Mouse (Mus musculus): ENCODE measurements at regions not wholly inside any gene's neighbourhood (a gene's known extent, or its start where the extent isn't known, plus 50 kb on each side); places are given as distances from the start of the nearest gene placed in this dataset.

DNA sequence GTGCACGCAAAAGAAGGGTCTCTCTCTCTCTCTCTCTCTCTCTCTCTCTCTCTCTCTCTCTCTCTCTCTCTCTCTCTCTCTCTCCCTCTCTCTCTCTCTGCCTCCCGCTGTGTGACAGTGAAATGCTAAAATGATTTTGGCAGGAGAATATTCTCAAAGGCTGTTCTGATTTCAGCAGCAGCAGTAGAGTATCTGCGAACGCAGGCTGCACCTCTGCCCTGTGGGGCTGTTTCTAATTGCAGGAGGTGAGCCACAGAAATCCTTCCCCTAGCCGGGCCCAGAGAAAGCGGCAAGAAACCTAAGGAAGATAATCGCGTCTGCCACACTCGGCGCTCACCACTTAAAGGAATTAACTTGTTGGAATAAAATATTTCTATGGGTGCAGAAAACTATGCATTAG is 210.6 kb upstream of the H2al1a start:
- Histone ChIP-seq H3K4me1 (ENCODE audit: insufficient read depth, low read depth, low read length) (no peaks in the 10 kb centered on the region), H3K9me3 (ENCODE audit: low read length) (no peaks in the 10 kb centered on the region), H3K4me2 (replicated peaks; ENCODE audit: low read depth, low read length) (no peak overlapping the region), H3K27me3 (replicated peaks; ENCODE audit: insufficient read depth, low read length) (no peaks in the 10 kb centered on the region), H3K36me3 (ENCODE audit: insufficient read depth, low read length) (no peaks in the 10 kb centered on the region), H3K27ac (ENCODE audit: low read length) (no peak overlapping the region), H3K9ac (replicated peaks; ENCODE audit: low read depth) (no peak overlapping the region), H3K4me3 (ENCODE audit: low read depth, low read length) (no peak overlapping the region)
- no peak for TF ChIP-seq EP300 (IDR thresholded peaks at IDR 0.05)
- no peak for TF ChIP-seq CTCF (IDR thresholded peaks at IDR 0.05)
- WGBS = 45% methylated on average over 10 of the region's 10 CpGs
- ATAC-seq = no peak
- DNase-seq (ENCODE audit: low spot score) = no peak

DNA sequence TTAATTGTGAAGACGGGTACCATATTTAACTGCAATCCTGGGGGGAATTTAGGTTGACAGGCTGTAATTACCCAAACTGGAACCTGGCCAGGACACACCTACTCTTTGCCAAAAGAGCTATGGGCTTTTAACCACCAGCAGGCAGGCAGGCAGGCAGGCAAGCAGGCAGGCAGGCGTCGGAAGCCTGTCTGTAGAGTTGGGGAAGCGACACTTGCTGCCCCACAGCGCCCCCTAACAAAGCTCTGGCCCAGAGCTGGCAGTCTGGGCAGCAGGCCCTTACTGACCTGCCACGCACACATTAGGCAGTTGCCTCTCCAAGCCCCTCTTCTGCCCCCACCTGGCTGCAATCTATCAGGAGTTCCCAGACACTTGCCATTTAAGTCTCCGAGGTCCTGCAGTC is 208.6 kb upstream of the H2al1a start:
- ATAC-seq (peak; percentile 66), DNase-seq (ENCODE audit: low spot score) (peak; percentile 57)
- H3K27ac ChIP-seq (ENCODE audit: low read length) = no peak overlapping the region
- H3K27me3 ChIP-seq (replicated peaks; ENCODE audit: insufficient read depth, low read length) = no peaks in the 10 kb centered on the region
- no peaks in the 10 kb centered on the region for H3K4me1 ChIP-seq (ENCODE audit: insufficient read depth, low read depth, low read length)
- H3K9me3 ChIP-seq (ENCODE audit: low read length) = no peaks in the 10 kb centered on the region
- TF ChIP-seq CTCF (IDR thresholded peaks at IDR 0.05) = peak; percentile 68
- TF ChIP-seq EP300 (IDR thresholded peaks at IDR 0.05) = no peak
- H3K36me3 ChIP-seq (ENCODE audit: insufficient read depth, low read length) = no peaks in the 10 kb centered on the region
- H3K4me3 ChIP-seq (ENCODE audit: low read depth, low read length) = no peak overlapping the region
- 32% methylated on average over 7 of the region's 7 CpGs for WGBS
- no peak overlapping the region for H3K9ac ChIP-seq (replicated peaks; ENCODE audit: low read depth)
- H3K4me2 ChIP-seq (replicated peaks; ENCODE audit: low read depth, low read length) = no peak overlapping the region

DNA sequence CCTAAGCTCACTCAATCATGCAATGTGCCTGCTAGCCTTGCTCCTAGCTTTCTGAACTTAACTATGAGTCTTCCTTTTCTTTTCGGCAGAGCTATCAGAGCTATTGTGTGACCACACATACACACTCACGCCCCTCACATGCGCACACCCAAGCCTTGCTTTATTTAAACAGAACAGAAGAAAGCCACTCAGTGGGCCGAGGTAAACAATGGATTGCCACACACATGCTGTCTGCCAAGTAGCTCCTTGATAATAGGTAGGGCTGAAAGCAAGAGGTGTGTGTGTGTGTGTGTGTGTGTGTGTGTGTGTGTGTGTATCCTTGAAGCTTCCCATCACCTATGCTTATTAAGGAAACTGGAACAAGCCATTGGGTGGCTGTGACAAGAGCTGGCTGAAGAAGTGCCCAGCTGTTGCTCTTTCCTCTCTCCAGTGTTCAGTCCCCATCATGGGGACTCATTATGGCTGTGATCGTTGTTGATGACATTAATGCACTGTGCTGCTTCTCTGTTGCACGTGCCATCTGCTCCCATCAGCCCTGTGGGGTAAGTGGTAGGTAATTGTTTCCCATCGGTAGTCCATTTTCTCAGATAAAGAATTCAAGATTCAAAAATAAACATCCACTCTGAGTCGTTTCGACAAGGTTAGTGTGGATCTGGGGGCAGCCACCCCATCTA is 201.3 kb upstream of the H2al1a start:
- Histone ChIP-seq H3K9ac (replicated peaks; ENCODE audit: low read depth) (no peak overlapping the region), H3K4me2 (replicated peaks; ENCODE audit: low read depth, low read length) (no peak overlapping the region), H3K4me3 (ENCODE audit: low read depth, low read length) (no peak overlapping the region), H3K27me3 (replicated peaks; ENCODE audit: insufficient read depth, low read length) (no peaks in the 10 kb centered on the region), H3K9me3 (ENCODE audit: low read length) (no peaks in the 10 kb centered on the region), H3K4me1 (ENCODE audit: insufficient read depth, low read depth, low read length) (no peaks in the 10 kb centered on the region), H3K27ac (ENCODE audit: low read length) (no peak overlapping the region), H3K36me3 (ENCODE audit: insufficient read depth, low read length) (no peaks in the 10 kb centered on the region)
- ATAC-seq = peak; percentile 94
- 27% methylated on average over 9 of the region's 9 CpGs for WGBS
- peak; percentile 63 for DNase-seq (ENCODE audit: low spot score)
- TF ChIP-seq EP300 (IDR thresholded peaks at IDR 0.05) (peak; percentile 75), CTCF (IDR thresholded peaks at IDR 0.05) (no peak)

DNA sequence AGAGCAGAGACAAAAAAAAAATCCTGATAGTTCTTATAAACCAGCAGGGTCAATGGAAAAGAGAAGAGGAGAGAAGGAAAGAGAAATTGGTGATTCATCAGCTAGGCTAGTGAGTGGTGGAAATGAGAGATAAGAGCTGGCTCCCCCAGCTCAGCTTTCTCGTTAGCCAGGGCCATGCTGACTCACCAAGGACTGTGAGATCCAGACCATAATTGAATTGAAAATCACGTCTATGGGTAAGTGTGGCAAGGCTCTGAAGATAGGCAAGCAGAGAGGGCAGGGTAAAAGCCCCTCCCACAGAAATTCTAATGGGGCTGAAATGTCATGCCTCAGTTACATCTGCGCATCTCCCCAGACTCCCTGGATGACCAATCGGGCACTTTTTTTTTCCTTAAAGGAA is 200.7 kb upstream of the H2al1a start:
- ATAC-seq (no peak), DNase-seq (ENCODE audit: low spot score) (no peak)
- no peak overlapping the region for H3K4me3 ChIP-seq (ENCODE audit: low read depth, low read length)
- no peak for TF ChIP-seq CTCF (IDR thresholded peaks at IDR 0.05)
- TF ChIP-seq EP300 (IDR thresholded peaks at IDR 0.05) = no peak
- H3K27me3 ChIP-seq (replicated peaks; ENCODE audit: insufficient read depth, low read length) = no peaks in the 10 kb centered on the region
- 34% methylated on average over 4 of the region's 4 CpGs for WGBS
- no peaks in the 10 kb centered on the region for H3K36me3 ChIP-seq (ENCODE audit: insufficient read depth, low read length)
- no peaks in the 10 kb centered on the region for H3K9me3 ChIP-seq (ENCODE audit: low read length)
- H3K9ac ChIP-seq (replicated peaks; ENCODE audit: low read depth) = no peak overlapping the region
- no peak overlapping the region for H3K27ac ChIP-seq (ENCODE audit: low read length)
- H3K4me2 ChIP-seq (replicated peaks; ENCODE audit: low read depth, low read length) = no peak overlapping the region
- H3K4me1 ChIP-seq (ENCODE audit: insufficient read depth, low read depth, low read length) = no peaks in the 10 kb centered on the region

- TF ChIP-seq CTCF (IDR thresholded peaks at IDR 0.05) (no peak), EP300 (IDR thresholded peaks at IDR 0.05) (no peak)
- no peak overlapping the region for H3K9ac ChIP-seq (replicated peaks; ENCODE audit: low read depth)
- no peak overlapping the region for H3K4me3 ChIP-seq (ENCODE audit: low read depth, low read length)
- H3K36me3 ChIP-seq (ENCODE audit: insufficient read depth, low read length) = no peaks in the 10 kb centered on the region
- no peaks in the 10 kb centered on the region for H3K27me3 ChIP-seq (replicated peaks; ENCODE audit: insufficient read depth, low read length)
- 75% methylated on average over 13 of the region's 13 CpGs for WGBS
- H3K27ac ChIP-seq (ENCODE audit: low read length) = no peak overlapping the region
- no peaks in the 10 kb centered on the region for H3K4me1 ChIP-seq (ENCODE audit: insufficient read depth, low read depth, low read length)
- no peaks in the 10 kb centered on the region for H3K9me3 ChIP-seq (ENCODE audit: low read length)
- DNase-seq (ENCODE audit: low spot score) (no peak), ATAC-seq (no peak)
- no peak overlapping the region for H3K4me2 ChIP-seq (replicated peaks; ENCODE audit: low read depth, low read length)
Observed at GRCm38 (mm10) chrX:11099146-11100087, 199.6 kb upstream of the H2al1a start.

GRCm38 (mm10) chrX:11100935-11101334 is 198.1 kb upstream of the H2al1a start:
- Histone ChIP-seq H3K27me3 (replicated peaks; ENCODE audit: insufficient read depth, low read length) (no peaks in the 10 kb centered on the region), H3K4me1 (ENCODE audit: insufficient read depth, low read depth, low read length) (no peaks in the 10 kb centered on the region), H3K4me3 (ENCODE audit: low read depth, low read length) (no peak overlapping the region), H3K9me3 (ENCODE audit: low read length) (no peaks in the 10 kb centered on the region), H3K9ac (replicated peaks; ENCODE audit: low read depth) (no peak overlapping the region), H3K4me2 (replicated peaks; ENCODE audit: low read depth, low read length) (no peak overlapping the region), H3K27ac (ENCODE audit: low read length) (no peak overlapping the region), H3K36me3 (ENCODE audit: insufficient read depth, low read length) (no peaks in the 10 kb centered on the region)
- peak; percentile 30 for DNase-seq (ENCODE audit: low spot score)
- TF ChIP-seq EP300 (IDR thresholded peaks at IDR 0.05) (no peak), CTCF (IDR thresholded peaks at IDR 0.05) (peak; percentile 73)
- no peak for ATAC-seq
- 40% methylated on average over 3 of the region's 3 CpGs for WGBS
